8 mouse cellular contexts compared by ENCODE assay signal in the genomic region with DNA sequence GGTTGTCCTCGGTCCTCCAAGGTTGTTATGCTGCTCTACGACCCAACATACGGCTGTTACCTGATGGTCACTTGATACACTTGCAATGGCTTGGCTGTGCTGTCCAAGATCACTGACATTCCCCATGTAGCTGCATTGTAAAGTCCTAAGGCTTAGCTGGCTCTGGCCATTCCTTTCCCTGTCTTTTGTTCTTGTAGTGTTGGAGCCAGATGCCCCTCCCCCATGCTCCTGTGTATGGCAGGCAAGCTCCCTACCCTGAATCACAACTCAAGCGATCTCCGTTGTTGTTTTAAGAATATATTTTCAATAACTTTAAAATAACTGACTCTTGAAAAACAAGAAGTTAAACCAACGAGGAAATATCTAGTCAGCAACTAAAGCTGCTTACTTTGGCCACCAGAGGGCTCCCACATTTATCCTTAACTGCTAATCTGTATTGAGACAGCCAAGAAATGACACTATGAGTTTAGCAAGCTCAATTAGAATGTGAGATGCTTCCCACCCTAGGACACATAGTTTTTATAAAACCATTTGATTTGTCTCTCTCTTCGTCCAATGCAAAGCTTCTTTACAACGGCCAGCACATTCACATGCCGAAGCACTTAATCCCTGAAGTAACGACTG.
DNase-seq lines count a peak whose midpoint lies in the region; ATAC-seq lines count a peak whose summit lies in the region.

No protein-coding gene starts in this region.

- no peaks in the 10 kb centered on the region for H3K4me1 ChIP-seq in neural tube, embryonic 11.5 days (ENCODE audit: control insufficient read depth, insufficient read depth, low read length)

- no peak overlapping the region for H3K9ac ChIP-seq in neural tube, embryonic 11.5 days (ENCODE audit: low read length)

- intact Hi-C loops in gastrocnemius, postnatal 14 days (cut with DNase I; ENCODE audit: low total_unique reads), result loop anchor here (5.0 kb wide), 1 partner anchor 396 kb away; no protein-coding TSS in a partner anchor
- intact Hi-C loops in gastrocnemius, postnatal 36 days (cut with DNase I), result loop anchor here (5.0 kb wide), 1 partner anchor 396 kb away; no protein-coding TSS in a partner anchor

- ATAC-seq in neural tube, embryonic 11.5 days (ENCODE audit: insufficient read depth, low FRiP score, low TSS enrichment), result 0 out of 2 replicates have a peak, but pooled peaks have one; percentile 23
- peak; percentile 58 for ATAC-seq in granulocyte monocyte progenitor cell, adult 5-6 weeks (replicated peaks; ENCODE audit: poor library complexity, severe bottlenecking)
- peak; percentile 78 for ATAC-seq in megakaryocyte-erythroid progenitor cell, adult 5-6 weeks (replicated peaks; ENCODE audit: low FRiP score, low TSS enrichment, poor library complexity, severe bottlenecking)

- DNase-seq in gastrocnemius, postnatal 14 days, result peak; percentile 10
- no peak for DNase-seq in gastrocnemius, postnatal 36 days
- peak; percentile 44 for DNase-seq in neural tube, embryonic 11.5 days (ENCODE audit: low spot score)
- no peak for DNase-seq in neural tube, embryonic 10.5 days (ENCODE audit: extremely low spot score, low spot score)
- peak; percentile 68 for DNase-seq in brain, adult 2 months (ENCODE audit: low read depth, low spot score)
- DNase-seq in urinary bladder, adult 2 months (ENCODE audit: low spot score), result no peak

- H3K4me3 ChIP-seq in neural tube, embryonic 11.5 days (ENCODE audit: low read depth, low read length), result no peak overlapping the region

- no peak overlapping the region for H3K4me2 ChIP-seq in neural tube, embryonic 11.5 days (ENCODE audit: low read depth)

- 59% methylated on average over 10 of the region's 10 CpGs for WGBS in neural tube, embryonic 11.5 days

- no peaks in the 10 kb centered on the region for H3K27me3 ChIP-seq in neural tube, embryonic 11.5 days (ENCODE audit: control insufficient read depth, insufficient read depth, low read length)

- no peak overlapping the region for H3K27ac ChIP-seq in neural tube, embryonic 11.5 days (ENCODE audit: low read depth, low read length)

- no peaks in the 10 kb centered on the region for H3K9me3 ChIP-seq in neural tube, embryonic 11.5 days (ENCODE audit: control insufficient read depth, low read length)

- no peaks in the 10 kb centered on the region for H3K36me3 ChIP-seq in neural tube, embryonic 11.5 days (ENCODE audit: control insufficient read depth, insufficient read depth, low read length)

Comparison
In these comparisons a context has a peak if more than half of its experiments do, and no peak if none do; other contexts are left out.
1. DNase-seq: peak in gastrocnemius, postnatal 14 days (single experiment), neural tube, embryonic 11.5 days (single experiment) and brain, adult 2 months (single experiment); none in gastrocnemius, postnatal 36 days (0 of 2), neural tube, embryonic 10.5 days (single experiment) and urinary bladder, adult 2 months (single experiment).
2. ATAC-seq: peak in every context shown above with its lines; median percentile 78 in megakaryocyte-erythroid progenitor cell, adult 5-6 weeks; 58 in granulocyte monocyte progenitor cell, adult 5-6 weeks; 23 in neural tube, embryonic 11.5 days.